Mouse (Mus musculus): ENCODE measurements around the gene Ccdc85a. TPM values are rescaled to one million over a fixed set of nuclear protein-coding genes. Genes with fewer than 3 reads are reported as not detected.

Gene Ccdc85a
- polyA plus RNA-seq (2012; rRNA removed): 0.19 and 0.20 TPM in 2 replicates

DNA sequence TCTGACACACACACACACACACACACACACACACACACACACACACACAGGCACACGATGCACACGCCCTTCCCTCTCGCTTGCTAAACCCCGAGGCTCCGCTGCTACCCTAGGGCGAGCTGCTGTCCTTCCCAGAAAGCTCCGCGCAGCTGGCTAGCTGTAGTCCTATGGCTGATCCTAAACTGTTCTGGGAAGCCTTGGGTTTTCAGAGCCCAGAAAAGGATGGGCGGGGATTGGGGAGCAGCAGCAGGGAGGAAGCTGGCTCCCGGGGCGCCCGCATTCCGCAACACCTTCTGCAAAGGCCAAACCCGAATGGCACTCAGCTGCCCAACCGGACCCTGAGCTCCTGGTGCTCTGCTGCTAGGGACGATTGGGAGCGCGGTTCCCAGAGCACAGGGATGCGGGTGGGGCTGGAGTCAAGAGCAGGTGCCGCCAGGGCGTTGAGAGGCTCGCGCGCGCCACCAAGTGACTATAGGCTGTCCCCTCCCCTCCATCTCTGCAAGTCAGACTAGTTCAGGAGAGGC is at the start of gene Ccdc85a:
Ccdc85a (minus strand) TSS at position 414 of the 524 bp plus-strand sequence.
- no peak for TF ChIP-seq POLR2A (IDR thresholded peaks at IDR 0.05; ENCODE audit: low read depth, low read length)
- TF ChIP-seq CTCF (IDR thresholded peaks at IDR 0.05; ENCODE audit: extremely low read depth, insufficient read length, insufficient replicate concordance, low read depth, low read length): no peak
- WGBS: under 1% methylated on average over 25 of the region's 25 CpGs
- Histone ChIP-seq H3K36me3 (ENCODE audit: control insufficient read depth, insufficient read depth, low read length) (no peaks in the 10 kb centered on the region), H3K27me3 (ENCODE audit: control insufficient read depth, insufficient read depth, low read length) (no peaks in the 10 kb centered on the region), H3K27ac (ENCODE audit: insufficient read depth, low read depth, low read length) (no peak within 1 kb of the TSS), H3K4me3 (ENCODE audit: low read depth, low read length) (peak within 1 kb of the TSS; percentile 43), H3K4me1 (ENCODE audit: control insufficient read depth, insufficient read depth, insufficient read length, low read length) (no peaks in the 10 kb centered on the region)

DNA sequence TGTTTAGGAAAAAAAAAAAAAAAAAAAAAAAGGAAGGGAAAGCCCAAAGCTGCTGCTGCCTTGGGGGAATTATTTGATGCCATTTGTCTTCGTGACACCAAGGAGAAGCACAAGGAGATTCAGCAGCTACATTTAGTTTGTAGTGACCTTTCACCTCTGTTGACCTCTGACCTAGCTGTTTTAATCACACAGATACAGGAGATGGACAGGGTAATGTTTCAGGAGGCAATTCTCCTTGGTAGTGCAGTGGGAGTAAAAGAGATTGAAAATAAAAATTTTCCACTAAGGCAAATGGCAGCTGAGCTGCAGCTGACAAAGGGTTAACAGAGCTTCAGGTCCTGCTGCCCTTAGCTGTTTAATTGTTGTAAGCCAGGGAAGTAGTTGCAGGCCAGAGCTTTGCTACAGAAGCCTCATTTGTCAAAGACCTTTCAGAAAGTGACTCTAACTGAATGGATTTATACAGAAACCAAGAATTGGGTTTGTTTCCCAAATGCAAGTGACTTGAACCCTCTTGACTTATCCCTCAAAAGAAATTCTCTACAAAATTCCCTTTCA is 49.5 kb upstream of the Ccdc85a start:
- no peaks in the 10 kb centered on the region for H3K4me1 ChIP-seq (ENCODE audit: control insufficient read depth, insufficient read depth, insufficient read length, low read length)
- H3K36me3 ChIP-seq (ENCODE audit: control insufficient read depth, insufficient read depth, low read length): no peaks in the 10 kb centered on the region
- no peak overlapping the region for H3K4me3 ChIP-seq (ENCODE audit: low read depth, low read length)
- H3K27me3 ChIP-seq (ENCODE audit: control insufficient read depth, insufficient read depth, low read length): no peaks in the 10 kb centered on the region
- TF ChIP-seq CTCF (IDR thresholded peaks at IDR 0.05; ENCODE audit: extremely low read depth, insufficient read length, insufficient replicate concordance, low read depth, low read length) (no peak), POLR2A (IDR thresholded peaks at IDR 0.05; ENCODE audit: low read depth, low read length) (no peak)
- H3K27ac ChIP-seq (ENCODE audit: insufficient read depth, low read depth, low read length): no peak overlapping the region
- WGBS: 49% methylated on average over 1 of the region's 1 CpGs

DNA sequence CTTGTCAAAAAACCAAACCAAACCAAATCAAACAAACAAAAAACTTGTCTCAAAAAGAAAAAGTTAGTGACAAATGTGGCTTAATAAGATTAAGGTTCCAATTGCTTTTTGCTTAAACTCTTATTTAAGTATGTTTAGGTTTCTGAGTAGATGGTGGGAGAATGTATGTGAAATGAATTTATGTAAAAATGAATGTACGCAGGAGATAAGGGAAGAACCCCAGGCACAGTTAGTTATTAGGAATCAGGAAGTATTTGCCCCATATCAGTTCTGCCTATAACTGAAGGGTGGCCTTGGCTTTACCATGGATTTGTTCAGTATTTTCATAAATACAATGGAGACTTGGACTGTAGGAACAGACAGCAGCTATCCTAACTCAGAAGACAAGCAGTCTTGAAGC is 49.0 kb upstream of the Ccdc85a start:
- Histone ChIP-seq H3K36me3 (ENCODE audit: control insufficient read depth, insufficient read depth, low read length) (no peaks in the 10 kb centered on the region), H3K27ac (ENCODE audit: insufficient read depth, low read depth, low read length) (no peak overlapping the region), H3K27me3 (ENCODE audit: control insufficient read depth, insufficient read depth, low read length) (no peaks in the 10 kb centered on the region), H3K4me1 (ENCODE audit: control insufficient read depth, insufficient read depth, insufficient read length, low read length) (no peaks in the 10 kb centered on the region), H3K4me3 (ENCODE audit: low read depth, low read length) (no peak overlapping the region)
- 78% methylated on average over 1 of the region's 1 CpGs for WGBS
- no peak for TF ChIP-seq POLR2A (IDR thresholded peaks at IDR 0.05; ENCODE audit: low read depth, low read length)
- TF ChIP-seq CTCF (IDR thresholded peaks at IDR 0.05; ENCODE audit: extremely low read depth, insufficient read length, insufficient replicate concordance, low read depth, low read length): no peak

DNA sequence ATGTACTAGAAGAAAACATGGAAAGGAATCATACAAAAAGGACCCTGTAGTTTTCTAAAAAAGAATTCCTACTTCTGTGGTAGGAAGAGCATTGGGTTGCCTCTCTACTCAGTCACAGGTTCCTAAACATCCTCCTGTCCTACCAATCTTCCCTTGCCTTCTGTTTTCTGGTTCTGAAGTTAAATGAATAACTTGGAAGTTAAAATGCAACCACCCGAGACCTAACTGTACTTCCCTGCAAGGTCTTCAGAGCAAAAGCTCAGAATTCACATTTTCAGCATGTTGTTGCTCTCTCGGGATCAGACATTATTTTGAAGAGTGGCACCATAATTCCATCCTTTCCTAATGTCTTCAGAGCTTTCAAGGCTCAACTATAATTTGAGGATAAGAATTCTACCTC is 46.6 kb upstream of the Ccdc85a start:
- 65% methylated on average over 2 of the region's 2 CpGs for WGBS

DNA sequence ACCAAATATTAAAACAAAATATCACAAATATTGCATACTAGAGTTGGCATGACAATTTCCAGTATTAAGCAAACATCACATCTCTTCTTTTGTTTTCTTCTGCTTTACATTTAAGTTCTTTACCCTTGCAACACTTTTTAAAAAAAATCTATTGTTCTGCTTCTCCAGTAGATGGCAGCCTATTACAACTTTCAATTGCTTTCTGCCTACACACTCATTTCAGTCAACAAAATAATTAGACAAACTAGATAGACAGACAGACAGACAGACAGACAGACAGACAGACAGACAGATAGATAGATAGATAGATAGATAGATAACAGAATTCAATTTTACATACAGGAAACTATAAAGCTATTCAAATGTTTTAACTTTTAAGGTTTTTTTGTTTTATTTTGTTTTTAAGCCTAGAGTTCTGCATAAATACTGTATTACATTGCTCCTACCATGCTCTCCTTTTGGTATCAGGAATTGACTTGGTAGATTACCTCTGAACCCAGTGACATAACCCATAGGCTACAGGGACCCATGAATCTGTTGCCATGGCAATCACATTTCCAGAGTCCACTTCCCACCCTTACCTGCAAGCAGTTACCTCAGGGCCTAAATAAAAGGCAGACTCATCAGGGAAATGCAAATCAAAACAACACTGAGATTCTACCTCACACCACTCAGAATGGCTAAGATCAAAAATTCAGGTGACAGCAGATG is 26.8 kb upstream of the Ccdc85a start:
- H3K27me3 ChIP-seq (ENCODE audit: control insufficient read depth, insufficient read depth, low read length): no peaks in the 10 kb centered on the region
- no peak for TF ChIP-seq CTCF (IDR thresholded peaks at IDR 0.05; ENCODE audit: extremely low read depth, insufficient read length, insufficient replicate concordance, low read depth, low read length)
- TF ChIP-seq POLR2A (IDR thresholded peaks at IDR 0.05; ENCODE audit: low read depth, low read length): no peak

More for the DNA sequence above, 46.6 kb upstream of the Ccdc85a start:
- H3K27me3 ChIP-seq (ENCODE audit: control insufficient read depth, insufficient read depth, low read length): no peaks in the 10 kb centered on the region
- no peak overlapping the region for H3K4me3 ChIP-seq (ENCODE audit: low read depth, low read length)
- H3K36me3 ChIP-seq (ENCODE audit: control insufficient read depth, insufficient read depth, low read length): no peaks in the 10 kb centered on the region
- H3K27ac ChIP-seq (ENCODE audit: insufficient read depth, low read depth, low read length): no peak overlapping the region
- no peak for TF ChIP-seq CTCF (IDR thresholded peaks at IDR 0.05; ENCODE audit: extremely low read depth, insufficient read length, insufficient replicate concordance, low read depth, low read length)
- TF ChIP-seq POLR2A (IDR thresholded peaks at IDR 0.05; ENCODE audit: low read depth, low read length): no peak
- H3K4me1 ChIP-seq (ENCODE audit: control insufficient read depth, insufficient read depth, insufficient read length, low read length): no peaks in the 10 kb centered on the region

DNA sequence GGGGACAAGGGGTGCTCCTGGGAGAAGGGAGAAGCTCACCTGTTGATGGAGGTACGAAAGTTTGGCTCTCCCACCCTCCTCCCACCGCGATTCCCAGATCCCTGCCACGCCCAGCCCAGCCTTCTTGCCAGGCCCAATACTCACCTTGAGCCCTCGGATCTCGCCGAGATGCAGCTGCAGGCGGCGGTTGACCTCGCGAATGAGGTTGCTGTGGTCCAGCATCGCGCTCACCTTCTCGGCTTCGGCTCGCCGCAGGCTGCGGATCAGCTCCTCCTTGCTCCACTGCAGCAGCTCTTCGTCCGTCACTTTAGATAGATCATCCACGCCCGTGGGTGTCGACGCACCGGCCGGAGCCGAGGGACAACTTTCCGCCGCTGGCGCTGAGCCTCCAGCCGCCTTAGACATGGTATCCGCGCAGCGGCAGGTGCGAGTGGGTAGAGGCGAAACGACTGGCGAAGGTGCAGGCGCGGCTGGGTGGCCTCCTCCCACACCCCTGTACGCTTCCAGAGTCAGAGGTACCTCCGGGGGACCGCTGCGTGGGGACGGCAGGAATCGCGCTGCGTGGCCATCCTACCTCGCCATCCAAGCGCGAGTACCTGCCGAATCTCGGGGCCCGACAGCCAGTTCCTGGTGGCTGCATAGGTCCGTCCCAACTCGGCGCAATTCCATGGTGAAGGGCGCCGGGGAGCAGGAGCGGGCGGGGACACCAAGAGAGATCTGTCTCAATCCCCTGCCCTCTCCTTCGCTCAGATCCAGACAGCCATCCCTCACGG is 800 bp downstream of the Ccdc85a start:
- WGBS: 3% methylated on average over 63 of the region's 63 CpGs
- Histone ChIP-seq H3K27ac (ENCODE audit: insufficient read depth, low read depth, low read length) (no peak overlapping the region), H3K4me3 (ENCODE audit: low read depth, low read length) (peak overlapping the region; percentile 43), H3K36me3 (ENCODE audit: control insufficient read depth, insufficient read depth, low read length) (no peaks in the 10 kb centered on the region), H3K4me1 (ENCODE audit: control insufficient read depth, insufficient read depth, insufficient read length, low read length) (no peaks in the 10 kb centered on the region), H3K27me3 (ENCODE audit: control insufficient read depth, insufficient read depth, low read length) (no peaks in the 10 kb centered on the region)
- no peak for TF ChIP-seq POLR2A (IDR thresholded peaks at IDR 0.05; ENCODE audit: low read depth, low read length)

More for the DNA sequence above, 26.8 kb upstream of the Ccdc85a start:
- H3K4me1 ChIP-seq (ENCODE audit: control insufficient read depth, insufficient read depth, insufficient read length, low read length): no peaks in the 10 kb centered on the region
- no peak overlapping the region for H3K27ac ChIP-seq (ENCODE audit: insufficient read depth, low read depth, low read length)
- H3K4me3 ChIP-seq (ENCODE audit: low read depth, low read length): no peak overlapping the region
- H3K36me3 ChIP-seq (ENCODE audit: control insufficient read depth, insufficient read depth, low read length): no peaks in the 10 kb centered on the region

DNA sequence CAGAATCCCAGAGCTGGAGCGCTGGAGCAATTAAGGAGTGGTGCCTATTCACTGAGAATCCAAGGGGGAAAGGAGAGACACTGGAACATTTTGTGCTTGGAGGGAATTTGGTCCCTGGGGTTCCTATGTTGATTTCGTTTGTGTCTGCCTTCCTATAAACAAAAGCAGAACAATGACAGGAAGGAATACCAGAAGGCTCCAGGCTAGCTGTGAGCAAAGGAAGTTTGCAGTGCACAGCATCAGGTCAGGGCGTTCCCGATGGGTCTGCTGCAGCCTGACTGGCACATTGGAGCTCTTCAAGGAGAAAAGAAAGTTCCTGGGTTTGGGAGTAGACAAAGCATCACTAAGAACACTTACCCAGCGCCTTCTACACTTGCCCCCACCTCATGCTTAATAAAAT is 1.9 kb downstream of the Ccdc85a start:
- Histone ChIP-seq H3K4me3 (ENCODE audit: low read depth, low read length) (no peak overlapping the region), H3K36me3 (ENCODE audit: control insufficient read depth, insufficient read depth, low read length) (no peaks in the 10 kb centered on the region), H3K27ac (ENCODE audit: insufficient read depth, low read depth, low read length) (no peak overlapping the region), H3K4me1 (ENCODE audit: control insufficient read depth, insufficient read depth, insufficient read length, low read length) (no peaks in the 10 kb centered on the region), H3K27me3 (ENCODE audit: control insufficient read depth, insufficient read depth, low read length) (no peaks in the 10 kb centered on the region)
- TF ChIP-seq POLR2A (IDR thresholded peaks at IDR 0.05; ENCODE audit: low read depth, low read length) (no peak), CTCF (IDR thresholded peaks at IDR 0.05; ENCODE audit: extremely low read depth, insufficient read length, insufficient replicate concordance, low read depth, low read length) (no peak)
- 23% methylated on average over 5 of the region's 5 CpGs for WGBS
